Mouse (Mus musculus): ENCODE data around the gene Hcfc1. TPM values are rescaled to one million over a fixed set of nuclear protein-coding genes. Genes with fewer than 3 reads are reported as not detected.

Hcfc1 gene
- 76.2 and 81.0 TPM in 2 replicates for polyA plus RNA-seq (2012; rRNA removed)

DNA sequence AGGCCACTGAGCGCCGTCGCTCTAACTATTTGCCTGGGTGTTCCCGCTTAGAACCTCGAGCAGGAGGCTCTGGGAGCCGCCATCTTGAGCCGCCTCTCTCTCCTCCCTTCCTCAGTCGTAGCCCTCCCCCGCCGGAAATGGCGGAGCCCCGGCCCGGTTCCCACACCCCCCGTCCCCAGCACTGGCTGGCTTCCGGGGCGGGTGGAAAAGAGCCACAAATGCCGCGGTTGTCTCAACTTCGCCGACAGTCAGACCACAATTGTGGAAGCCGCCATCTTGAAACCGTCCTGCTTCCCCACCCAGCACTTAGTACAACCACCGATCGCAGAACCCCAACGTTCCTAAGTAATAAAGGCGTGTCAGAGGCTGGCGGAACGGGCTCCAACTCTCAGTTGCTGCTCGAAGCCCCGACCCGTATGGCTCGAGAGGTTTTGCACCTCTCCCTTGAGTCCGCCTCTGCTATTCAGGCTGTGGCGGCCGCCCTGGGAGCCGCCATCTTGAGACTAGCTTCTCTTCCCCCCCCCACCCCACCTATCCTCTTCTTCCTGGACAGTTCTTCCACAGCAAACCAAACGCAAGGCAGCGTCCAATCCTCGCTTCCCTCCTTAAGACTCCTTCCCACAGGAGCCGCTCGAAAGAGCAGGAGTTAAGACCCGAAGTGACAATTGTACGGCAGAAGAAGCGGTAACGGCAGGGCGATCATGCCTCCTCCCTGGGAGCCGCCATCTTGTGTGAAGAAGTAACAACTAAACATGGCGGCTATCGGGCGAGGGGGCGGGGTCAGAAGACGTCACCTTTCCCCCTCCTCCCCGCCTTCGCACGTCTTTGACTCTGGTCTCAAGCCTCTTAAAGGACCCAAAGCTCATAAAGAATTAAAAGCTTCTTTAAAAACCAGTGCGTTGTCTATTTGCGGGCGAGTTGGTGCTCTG, at the start of gene Hcfc1:
TSS of gene Hcfc1 (minus strand) at position 110 of the 929 bp plus-strand sequence.

DNA sequence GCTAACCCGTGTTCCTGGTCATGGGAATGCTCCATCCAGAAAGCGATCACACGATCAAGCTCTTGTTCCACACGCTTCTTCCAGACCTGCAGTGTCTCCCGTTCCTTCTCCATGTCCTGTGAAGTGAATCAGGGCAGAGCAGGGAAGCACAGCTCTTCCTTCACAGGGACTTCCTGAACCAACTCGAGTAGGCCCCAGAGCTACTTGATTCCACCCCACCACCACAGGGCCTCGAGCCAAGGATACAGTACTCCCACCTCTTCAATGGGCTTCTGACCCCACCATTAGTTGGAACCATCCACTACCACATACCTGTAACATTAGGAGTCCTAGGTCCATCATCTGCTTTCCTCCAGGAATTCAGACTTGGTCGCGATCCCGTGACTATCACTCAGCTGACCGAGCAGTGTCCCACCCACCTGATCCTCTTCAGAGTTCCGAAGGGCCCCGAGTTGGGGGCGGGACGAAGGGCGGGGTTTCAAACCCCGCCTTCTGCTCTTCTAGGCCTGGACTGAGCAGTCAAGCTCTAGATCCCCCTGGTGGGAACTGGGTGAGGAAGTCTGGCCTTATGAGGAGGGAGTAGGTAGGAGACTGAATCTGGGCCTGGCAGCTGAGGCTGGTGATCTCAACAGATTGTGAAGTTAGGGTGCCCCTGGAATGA, 35.6 kb downstream of the Hcfc1 start, which contains the start of gene Renbp:
TSS of gene Renbp (minus strand) at position 449 of the 661 bp plus-strand sequence.

DNA sequence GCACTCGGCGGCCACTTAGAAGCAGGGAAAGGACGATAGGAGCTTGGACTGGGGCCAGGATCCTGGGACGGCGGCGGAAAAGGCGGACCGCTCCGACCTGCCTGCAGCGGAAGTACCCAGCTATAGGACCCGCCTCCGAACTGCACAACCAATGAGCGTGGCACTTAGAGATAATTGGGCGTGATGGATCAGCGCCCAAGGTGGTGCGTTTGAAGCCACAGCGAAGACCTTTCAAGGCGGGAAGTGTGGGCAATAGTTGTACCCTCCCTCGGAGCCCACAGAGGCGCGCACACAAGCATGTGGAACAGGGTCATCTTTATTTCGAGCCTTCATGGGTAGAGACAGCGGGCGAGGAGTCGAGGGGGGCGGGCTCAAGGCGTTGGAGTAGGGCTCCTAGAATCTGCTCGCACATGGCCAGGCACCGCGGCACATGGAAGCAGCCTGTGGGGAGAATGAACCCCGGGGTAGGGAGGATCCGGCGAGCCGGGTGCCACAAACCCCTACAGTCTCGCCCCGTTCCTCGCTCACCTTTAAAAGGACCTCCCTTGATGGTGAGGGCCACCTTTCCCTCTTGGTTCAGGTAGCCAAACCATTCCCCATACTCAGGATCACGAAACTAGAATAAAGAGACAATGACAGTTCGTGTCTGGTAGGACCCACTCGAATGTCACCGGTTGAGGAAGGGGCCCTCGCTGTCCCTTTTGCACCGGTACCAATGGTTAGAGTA, 44.2 kb downstream of the Hcfc1 start, which contains the start of the genes Arhgap4 and Naa10:
TSS of gene Arhgap4 (minus strand) at position 48 of the 727 bp plus-strand sequence.
TSS of gene Naa10 (minus strand) at position 122 of the 727 bp plus-strand sequence.

DNA sequence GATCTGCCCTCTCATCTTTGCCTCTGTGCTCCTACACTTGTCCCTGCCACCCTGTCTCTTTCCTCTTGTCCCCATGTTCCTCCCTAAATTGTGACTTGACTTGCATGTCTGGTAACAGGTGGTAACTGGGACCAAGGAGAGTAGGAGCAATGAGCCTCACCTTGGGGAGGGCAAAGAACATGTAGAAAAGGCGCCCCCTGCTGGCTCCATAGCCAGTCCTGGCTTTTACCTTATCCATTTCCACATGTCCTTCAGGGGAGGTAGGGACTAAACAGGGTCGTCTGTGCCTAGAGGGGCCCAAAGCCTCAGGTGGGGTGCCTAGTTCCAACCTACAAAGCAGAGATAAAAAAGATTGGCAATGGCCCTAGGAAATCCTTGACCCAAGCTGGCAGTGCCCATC, 70.4 kb downstream of the Hcfc1 start, which contains the start of gene L1cam:
TSS of gene L1cam (minus strand) at position 387 of the 400 bp plus-strand sequence.

Other genes starting within 250 kb of the Hcfc1 start
- gene Abcd1, start 249.8 kb downstream of the Hcfc1 start, polyA plus RNA-seq (2012; rRNA removed), result 31.0 and 34.1 TPM in 2 replicates
- gene Plxnb3, start 209.3 kb downstream of the Hcfc1 start, polyA plus RNA-seq (2012; rRNA removed), result 2.8 and 3.2 TPM in 2 replicates
- gene Srpk3, start 192.0 kb downstream of the Hcfc1 start, polyA plus RNA-seq (2012; rRNA removed), result 5.2 and 5.4 TPM in 2 replicates
- 298 and 381 TPM in 2 replicates for gene Idh3g, start 179.5 kb downstream of the Hcfc1 start, polyA plus RNA-seq (2012; rRNA removed)
- gene Ssr4, start 179.3 kb downstream of the Hcfc1 start, polyA plus RNA-seq (2012; rRNA removed), result 249 and 277 TPM in 2 replicates
- 5.1 and 8.1 TPM in 2 replicates for gene Pdzd4, start 141.4 kb downstream of the Hcfc1 start, polyA plus RNA-seq (2012; rRNA removed)
- gene Avpr2, start 74.3 kb downstream of the Hcfc1 start, polyA plus RNA-seq (2012; rRNA removed), result not detected in 2 replicates
- gene L1cam, start 70.3 kb downstream of the Hcfc1 start, polyA plus RNA-seq (2012; rRNA removed), result 0.92 and 1.7 TPM in 2 replicates
- 8.9 and 10.9 TPM in 2 replicates for gene Arhgap4, start 44.5 kb downstream of the Hcfc1 start, polyA plus RNA-seq (2012; rRNA removed)
- gene Naa10, start 44.4 kb downstream of the Hcfc1 start, polyA plus RNA-seq (2012; rRNA removed), result 73.7 and 85.2 TPM in 2 replicates
- 19.9 and 29.7 TPM in 2 replicates for gene Renbp, start 35.5 kb downstream of the Hcfc1 start, polyA plus RNA-seq (2012; rRNA removed)
- 393 and 466 TPM in 2 replicates for gene Irak1, start 57.6 kb upstream of the Hcfc1 start, polyA plus RNA-seq (2012; rRNA removed)
- not detected in 2 replicates for gene Opn1mw, start 161.1 kb upstream of the Hcfc1 start, polyA plus RNA-seq (2012; rRNA removed)
- gene Mecp2, start 169.0 kb upstream of the Hcfc1 start, polyA plus RNA-seq (2012; rRNA removed), result 6.5 and 6.8 TPM in 2 replicates
- gene Tex28, start 201.5 kb upstream of the Hcfc1 start, polyA plus RNA-seq (2012; rRNA removed), result not detected in 2 replicates
- not detected in 2 replicates for gene Tktl1, start 210.9 kb upstream of the Hcfc1 start, polyA plus RNA-seq (2012; rRNA removed)